Mouse (Mus musculus): ENCODE measurements around the gene Zfhx3.

The Zfhx3 gene

DNA sequence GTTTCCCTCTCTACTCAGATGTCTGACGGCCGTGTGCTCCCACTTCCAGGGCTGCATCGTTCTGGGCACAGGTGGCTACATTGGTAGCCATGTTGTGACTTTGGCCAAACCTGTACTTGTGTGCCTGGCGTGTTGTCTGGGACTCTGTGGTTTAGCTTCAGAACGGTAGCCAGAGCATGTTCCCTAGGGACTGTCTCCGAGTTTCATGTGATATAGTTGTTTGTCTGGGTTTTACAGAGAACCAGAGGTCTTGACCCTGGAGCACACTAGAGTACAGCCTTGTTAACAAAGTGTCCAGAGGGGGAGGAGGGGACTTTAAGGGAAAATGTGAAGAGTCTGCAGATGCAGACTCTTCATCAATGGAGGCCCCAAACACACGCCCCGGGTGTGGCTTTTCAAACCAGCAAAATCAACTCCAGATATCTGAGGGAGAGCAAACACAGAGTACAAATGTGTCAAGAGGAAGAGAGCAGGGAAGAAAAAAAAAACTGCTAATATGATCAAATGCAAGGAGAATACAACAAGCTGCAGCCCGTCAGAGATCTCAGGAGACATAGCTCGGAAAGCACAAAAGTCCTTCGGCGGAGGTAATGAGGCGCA is 650.6 kb downstream of the Zfhx3 start:
- DNase-seq (ENCODE audit: low spot score in 2 of 2), result no peak

DNA sequence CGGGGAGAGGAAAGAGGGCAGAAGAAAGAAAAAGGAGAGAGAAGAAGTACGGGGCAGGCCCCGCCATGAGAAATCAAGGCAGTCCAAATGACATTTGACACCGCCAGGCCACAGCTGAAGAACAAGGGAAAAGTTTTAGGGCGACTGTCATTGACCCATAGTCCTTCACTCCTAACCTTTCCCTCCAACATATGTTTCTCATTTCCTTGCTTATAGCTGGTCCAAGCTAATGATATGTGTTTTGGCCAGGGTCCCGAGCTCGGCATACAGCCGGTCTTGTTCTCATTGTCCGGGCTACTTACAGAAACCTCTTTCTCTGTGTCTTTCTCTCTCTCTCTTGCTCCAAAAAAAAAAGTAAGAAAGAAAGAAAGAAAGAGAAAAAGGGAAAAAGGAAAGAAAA is 651.4 kb downstream of the Zfhx3 start:
- no peak for DNase-seq (ENCODE audit: low spot score in 2 of 2)

DNA sequence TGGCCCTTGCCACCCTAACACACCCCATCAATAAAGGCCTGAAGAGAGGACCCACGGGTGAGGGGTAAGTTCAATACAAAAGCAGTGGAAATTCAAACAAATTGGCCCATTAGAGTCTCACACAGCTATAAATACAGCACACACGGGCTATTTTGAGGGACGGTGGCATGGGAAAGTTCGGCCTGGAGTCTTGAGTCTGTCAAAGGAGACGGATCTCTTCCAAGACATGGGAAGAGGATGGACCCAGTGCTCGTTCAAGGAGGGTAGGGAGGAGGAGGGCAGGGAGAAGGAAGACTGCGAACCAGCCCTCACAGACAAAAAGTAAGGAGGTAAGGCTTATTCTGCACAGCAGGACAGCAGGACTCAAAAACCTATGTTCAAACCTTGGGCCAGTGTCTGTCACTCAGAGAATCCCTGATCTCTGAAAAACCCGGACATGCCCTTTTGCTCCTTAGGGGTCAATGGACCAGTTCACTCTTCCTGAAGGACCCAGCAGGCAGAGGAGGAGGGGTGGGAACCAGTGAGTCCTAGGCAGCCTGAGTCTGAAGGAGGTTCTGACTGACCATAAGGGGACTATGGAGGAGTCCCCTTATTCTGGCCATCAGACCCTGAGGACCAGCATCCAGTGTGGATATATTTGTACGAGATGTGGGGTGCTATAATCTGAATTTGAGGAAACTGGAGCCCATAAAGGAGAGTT is 652.1 kb downstream of the Zfhx3 start:
- DNase-seq (ENCODE audit: low spot score in 2 of 2), result no peak

DNA sequence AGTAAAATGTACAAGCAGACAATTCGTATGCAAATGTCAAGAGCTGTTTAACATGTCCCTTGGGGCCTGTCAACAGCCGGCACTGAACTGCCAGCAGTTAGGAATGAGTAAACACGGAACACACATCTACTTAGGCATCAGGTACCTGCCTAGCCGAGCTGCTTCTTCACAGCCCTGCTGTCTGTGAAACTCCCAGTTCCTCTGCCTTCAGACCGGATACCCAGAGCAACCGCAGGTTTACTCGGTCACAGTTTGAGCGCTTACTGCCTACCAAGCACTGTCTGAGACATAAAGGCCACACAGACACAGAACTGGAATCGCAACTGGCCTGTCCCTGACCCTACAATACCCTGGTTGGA is 652.6 kb downstream of the Zfhx3 start:
- DNase-seq (ENCODE audit: low spot score in 2 of 2), result no peak

DNA sequence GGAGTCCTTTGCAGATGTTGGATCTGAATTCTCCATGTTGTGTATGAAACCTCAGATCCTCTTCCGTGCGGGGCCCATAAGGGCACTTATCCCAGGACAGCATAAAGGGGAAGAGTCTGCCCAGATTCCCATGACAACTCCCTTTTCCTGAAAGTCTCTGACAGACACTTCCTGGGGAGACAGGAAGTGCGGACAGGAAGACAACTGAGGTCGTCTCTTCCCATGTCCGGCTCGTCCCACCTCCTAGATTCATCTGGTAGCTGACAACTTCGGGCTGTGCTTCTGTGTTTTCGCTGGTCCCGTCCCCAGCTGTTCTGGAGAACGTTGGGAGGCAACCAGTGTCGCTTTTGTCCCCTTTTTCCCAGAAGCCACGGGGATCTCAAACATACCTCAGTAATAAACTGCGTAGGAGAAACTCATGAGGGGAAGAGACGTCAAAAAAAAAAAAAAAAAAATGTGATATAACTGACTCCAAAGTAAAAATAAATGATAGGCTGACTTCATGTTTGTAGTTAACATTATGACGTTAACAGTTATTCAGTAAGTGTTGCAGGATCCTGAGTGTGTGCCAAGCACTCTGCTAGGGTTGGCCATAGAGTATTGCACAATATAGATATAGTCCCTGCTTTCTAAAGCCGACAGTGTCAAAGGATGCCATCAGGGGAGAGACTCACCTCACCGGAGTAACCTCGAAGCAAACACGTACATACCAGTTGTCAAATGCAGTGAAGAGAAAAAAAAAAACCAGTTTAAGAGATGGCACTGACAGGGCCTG is 653.5 kb downstream of the Zfhx3 start:
- DNase-seq (ENCODE audit: low spot score in 2 of 2), result no peak

DNA sequence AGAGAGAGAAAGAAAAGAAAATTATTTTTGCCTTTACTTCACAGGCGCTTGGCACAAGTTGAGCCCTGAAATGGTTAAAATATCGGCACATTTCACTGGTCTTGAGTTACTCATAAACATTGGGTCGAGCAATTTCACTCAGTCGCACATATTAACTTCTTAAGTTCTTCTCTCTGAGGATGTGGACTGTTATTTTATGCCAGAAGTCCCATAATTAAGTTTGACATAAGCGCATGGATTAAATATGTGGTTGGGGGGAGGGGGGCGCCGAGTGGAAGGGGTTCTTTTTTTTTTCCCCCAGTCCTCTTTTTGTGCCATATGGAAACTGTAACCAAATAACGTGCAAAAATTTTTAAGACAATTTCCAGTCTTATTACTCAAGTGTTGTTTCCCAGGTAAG is 656.6 kb downstream of the Zfhx3 start:
- DNase-seq (ENCODE audit: low spot score in 2 of 2), result no peak

DNA sequence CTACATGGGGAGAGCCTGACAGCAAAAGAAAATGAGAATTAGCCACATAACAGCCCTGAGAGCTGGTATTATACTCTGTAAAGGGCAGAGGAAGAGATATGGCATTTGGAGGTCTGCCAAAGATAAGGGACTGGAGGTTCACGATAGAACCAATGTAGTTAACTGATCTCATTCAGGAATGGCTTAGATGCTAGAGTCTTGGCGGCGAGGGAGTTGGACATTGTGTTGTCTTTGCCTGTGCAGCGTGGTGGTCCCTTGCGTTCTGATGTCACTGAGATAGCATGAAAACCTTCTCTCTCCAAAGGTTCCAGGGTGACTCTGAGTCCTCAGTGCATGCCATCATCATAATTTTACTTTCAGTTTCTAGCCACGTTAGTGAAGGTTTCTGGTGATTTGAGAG is 657.1 kb downstream of the Zfhx3 start:
- DNase-seq (ENCODE audit: low spot score in 2 of 2), result no peak

DNA sequence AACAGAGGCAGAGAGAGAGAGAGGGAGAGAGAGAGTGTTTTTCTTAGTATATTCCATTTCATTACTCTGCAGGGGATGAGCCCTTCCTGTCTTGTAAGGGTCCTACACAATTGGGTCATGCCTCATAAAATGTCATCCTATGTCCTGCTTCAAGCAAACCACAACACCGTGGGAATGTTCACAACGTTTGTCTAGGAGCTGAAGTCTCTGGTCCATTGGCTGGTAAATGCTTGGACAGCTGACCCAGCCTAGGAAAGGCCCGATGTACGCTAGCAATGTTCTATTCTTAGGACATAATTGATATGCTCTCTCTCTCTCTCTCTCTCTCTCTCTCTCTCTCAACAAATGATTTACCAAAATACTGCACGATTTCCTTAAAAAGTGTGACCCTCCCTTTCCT is 666.2 kb downstream of the Zfhx3 start:
- no peak for DNase-seq (ENCODE audit: low spot score in 2 of 2)

DNA sequence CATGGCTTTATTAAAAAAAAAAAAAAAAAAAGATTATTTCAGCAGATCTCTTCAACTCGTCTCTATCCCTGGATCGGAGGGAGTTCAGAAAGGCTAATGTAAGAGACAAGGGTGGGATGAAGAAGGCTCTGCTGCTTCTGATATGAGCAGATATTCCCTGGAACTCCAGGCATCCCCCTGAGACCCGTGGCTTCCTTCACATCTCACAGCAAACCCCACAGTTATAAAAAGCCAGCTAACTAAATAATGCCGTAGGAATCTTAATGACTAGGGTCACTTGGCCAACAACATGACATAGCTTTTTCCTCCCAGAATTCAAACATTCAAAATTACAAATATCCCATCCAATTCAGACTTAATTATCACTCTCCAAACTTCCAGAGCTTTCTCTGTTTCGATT is 666.7 kb downstream of the Zfhx3 start:
- DNase-seq (ENCODE audit: low spot score in 2 of 2), result no peak

DNA sequence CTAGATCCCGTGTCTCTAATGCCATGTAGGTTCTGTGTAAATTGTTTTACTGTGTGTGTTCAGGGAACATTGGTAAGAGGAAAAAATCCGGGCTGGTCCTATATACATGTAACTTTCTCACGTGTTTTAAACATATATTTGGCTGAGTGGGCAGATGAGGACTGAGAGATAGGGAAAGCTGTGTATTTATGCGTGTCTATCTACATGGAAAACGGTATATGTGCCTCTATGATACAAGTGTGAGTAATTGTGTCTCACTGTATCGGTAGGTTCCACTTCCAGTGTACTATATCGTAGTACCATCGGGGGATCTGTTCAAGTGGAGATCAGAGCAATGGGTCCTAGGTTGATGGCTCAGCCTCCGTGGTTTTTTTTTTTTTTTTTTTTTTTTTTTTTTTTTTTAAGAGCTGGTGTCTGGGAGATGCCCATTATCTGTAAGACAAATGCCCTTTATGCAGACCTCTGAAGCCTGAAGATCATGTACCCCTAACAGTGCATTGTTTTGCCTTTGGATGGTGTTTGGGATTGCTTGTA is 668.8 kb downstream of the Zfhx3 start:
- DNase-seq (ENCODE audit: low spot score in 2 of 2), result no peak

DNA sequence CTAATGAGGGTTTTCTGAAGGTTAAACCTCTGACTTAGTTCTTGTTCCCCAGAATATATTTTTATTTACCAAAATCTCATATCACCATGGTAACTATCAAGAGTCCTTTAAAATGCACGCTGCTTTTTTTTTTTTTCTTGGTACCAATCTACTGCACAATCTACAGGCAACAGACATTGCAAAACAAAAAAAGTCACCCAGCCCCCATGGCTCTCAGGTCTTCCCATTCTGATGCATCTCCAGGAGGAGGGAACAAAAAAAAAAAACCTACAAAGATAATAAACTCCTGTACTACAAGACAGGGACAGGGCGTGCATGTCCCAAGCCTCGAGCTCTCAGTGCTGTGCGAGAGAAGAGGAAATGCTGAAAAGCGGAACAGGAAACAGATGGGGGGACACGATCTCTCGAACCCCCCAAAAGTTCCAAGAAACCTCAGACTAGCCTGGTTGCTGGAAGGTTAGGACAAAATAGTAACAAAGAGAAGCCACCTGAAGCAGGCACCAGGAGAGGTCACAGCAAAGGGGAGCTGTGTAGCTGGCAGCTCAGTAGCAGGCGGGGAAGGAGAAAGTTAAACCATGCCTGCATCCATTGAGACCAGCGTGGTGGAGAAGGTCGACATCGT is 669.5 kb downstream of the Zfhx3 start:
- DNase-seq (ENCODE audit: low spot score in 2 of 2), result no peak

DNA sequence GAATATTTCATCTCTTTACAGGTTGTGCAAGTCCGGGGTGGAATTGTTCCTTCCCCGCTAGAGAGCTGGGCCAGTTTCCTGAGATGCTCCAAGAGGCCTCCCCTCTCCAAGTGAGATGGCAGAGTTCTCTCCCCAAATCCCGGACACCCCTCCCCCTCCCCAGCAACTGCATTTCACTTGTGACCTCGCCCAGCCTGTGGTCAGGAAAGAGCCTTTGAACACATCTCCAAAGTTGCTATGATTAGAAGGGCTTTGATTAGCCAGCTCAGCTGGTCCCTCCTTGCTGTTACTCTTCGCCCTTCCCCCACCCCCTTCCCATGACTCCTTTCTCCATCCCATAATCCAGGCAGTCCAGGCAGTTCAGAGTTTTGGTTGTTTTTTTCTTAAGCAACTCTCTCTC is 670.4 kb downstream of the Zfhx3 start:
- DNase-seq (ENCODE audit: low spot score in 2 of 2), result no peak

DNA sequence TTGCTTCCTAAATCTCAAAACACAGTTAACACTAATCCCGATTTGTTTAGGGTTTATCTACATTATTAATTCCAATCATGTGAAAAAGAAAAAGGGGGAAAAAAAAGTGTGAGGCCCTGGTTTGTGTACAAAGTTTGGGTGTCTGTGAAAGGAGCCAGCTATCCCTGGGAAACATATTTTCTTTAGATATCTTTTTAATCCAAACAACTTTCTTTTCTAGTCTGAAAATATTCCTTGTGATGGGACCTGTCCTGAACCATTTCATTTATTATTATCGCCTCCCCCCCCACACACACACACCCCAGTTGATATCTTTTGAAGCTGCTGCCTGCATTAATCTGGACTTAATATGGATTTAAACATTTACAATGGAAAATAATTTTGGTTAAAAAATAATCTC is 670.8 kb downstream of the Zfhx3 start:
- DNase-seq (ENCODE audit: low spot score in 2 of 2), result no peak

DNA sequence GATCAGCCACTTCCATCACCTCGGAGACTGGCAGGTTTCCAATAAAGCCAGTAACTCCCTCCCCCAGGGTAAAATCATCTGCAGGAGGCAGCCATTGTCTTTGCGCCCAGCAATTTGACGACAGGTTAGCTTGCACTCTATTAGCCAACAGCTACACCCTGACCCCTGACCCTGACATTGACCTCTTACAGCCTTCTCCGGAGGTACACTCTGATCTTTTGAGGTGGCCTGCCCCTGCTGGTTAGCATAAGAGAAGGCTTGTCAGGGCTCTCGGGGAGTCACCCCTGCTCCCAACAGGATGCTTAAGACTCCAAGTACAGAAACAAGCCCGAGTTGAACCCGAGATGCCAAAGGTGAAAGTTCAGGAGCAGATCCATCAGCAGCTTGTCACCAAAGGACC is 678.9 kb downstream of the Zfhx3 start:
- DNase-seq (ENCODE audit: low spot score in 2 of 2), result no peak

DNA sequence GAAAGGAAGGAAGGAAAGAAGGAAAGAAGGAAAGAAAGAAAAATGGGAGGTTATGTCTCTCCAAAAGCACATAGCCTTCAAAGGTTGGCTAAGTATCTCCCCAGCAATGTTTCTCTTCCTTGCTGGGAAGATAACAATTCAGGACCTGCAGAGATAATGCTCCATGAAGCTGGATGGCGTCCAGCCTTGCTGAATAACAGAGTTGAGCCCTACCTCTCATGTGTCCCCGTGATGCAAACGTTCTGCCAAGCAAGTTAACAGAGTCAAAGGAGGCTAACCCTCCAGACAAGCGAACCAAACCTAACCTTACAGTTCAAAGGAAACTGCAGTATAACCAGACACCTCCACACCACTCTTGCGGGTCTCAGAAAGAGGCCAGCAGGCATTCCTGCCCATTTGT is 681.2 kb downstream of the Zfhx3 start:
- DNase-seq (ENCODE audit: low spot score in 2 of 2), result no peak

DNA sequence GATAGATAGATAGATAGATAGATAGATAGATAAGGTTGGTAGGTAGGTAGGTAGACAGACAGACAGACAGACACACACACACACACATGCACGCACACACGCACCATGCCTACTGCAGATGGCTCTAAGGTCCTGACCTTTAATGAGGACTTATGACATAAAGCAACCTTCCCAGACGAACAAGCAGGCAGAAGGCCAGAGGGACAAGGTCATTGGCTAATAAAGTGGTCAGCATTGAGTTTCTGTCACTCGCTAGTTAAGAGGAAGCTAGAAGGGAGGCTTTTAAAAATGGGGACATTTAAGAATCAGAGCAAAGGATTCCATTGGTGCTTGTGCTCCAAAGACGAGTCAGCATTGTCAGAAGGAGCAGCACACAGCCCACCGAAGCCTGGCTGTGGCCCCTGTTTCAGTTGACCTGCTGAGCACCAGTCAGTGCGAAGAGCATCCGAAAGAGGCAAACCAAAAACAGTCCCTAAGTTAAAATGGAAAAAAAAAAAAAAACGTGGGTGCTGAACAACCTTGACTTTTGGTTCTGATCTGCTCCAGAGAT is 683.2 kb downstream of the Zfhx3 start:
- no peak for DNase-seq (ENCODE audit: low spot score in 2 of 2)

DNA sequence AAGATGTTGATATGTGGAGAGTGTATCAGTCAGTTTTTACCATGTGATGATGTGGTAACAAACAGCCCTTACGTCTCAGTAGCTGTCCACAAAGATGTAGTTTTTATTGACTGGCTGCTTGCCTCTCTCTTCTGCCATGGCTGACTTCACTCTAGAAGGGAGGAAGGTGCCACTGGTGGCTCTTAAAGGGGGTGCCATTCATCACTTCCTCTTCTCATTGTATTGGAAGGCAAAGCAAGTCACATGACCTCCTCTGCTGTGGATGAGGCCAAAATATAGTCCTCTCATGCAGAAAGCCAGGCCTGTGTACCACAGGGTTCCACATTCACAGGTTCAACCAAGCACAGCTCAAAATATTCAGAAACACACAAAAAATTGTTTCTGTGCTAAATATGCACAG is 688.6 kb downstream of the Zfhx3 start:
- no peak for DNase-seq (ENCODE audit: low spot score in 2 of 2)

DNA sequence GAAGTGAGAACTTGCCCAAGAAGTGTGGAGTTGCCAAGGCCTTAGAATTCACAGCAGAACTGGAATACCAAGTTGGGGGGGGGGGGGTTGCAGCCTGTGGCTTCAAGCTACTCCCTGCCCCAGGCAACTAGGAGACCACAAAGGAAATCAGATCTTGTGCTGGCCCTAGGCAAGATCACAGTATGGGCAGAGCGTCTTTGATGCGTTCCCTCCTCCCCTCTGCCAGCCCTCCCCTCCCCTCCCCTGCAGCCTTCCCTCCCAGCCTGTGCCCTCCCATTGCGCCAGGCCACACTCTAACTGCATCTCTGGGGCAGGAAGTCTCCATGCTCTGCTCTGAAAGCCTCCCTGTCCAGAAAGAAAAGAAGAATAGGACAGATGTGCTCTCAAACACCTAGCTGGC is 691.8 kb downstream of the Zfhx3 start:
- no peak for DNase-seq (ENCODE audit: low spot score in 2 of 2)

DNA sequence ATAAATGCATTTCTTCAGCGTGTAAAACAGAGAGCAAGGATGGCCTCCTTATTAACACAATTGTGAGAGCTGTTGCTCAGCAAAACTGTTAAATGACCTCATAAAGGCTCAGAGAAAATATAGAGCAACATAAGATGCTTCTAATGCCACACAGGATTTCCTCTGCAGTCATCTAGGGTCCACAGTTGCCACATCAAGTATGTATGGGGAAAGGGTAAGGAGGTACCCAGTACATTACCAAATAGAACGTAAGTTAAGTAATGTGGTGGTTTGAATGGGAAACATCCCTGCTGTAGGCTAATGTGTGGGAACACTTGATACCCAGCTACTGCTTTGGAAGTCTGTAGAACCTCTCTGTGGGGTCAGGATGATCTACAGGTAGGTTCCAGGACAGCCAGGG is 695.4 kb downstream of the Zfhx3 start:
- DNase-seq (ENCODE audit: low spot score in 2 of 2), result no peak

DNA sequence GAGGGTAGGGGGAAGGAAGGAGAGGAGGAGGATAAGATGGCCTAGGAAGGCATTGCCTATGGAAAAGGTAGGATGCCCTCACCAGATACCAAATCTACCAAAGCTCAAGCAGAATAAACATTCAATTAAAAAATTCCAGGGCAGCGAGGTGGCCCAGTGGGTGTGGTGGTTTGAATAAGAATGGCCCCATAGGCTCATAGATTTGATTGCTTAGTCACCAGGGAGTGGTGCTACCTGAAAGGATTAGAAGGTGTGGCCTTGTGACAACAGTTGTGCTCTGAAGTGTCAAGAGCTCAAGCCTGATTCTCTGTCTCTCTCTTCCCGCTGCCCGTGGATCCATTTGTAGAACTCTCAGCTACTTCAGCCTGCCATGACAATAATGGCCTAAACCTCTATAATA is 703.2 kb downstream of the Zfhx3 start:
- no peak for DNase-seq (ENCODE audit: low spot score in 2 of 2)

DNA sequence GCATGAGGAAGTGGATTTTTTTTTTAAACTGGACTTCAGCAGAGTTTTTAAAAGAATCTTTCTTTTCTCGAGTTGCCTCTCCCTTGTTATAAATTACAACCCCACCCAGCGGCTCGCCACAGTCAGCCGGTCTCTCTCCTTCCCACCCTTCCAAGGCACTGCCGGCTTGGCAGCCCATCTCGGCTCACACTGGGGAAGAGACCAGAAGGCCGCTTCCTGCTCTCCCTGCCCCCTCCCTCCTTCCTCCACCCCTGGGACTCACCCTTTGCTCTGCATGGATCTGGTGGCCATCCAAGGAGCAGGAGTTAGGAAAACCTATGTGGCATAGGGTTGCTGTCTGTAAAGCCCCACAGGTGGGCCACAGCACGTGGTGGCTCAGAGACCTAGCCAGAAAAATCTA is 705.1 kb downstream of the Zfhx3 start:
- peak in 1 of 2 experiments; percentile 43 for DNase-seq (ENCODE audit: low spot score in 2 of 2)

DNA sequence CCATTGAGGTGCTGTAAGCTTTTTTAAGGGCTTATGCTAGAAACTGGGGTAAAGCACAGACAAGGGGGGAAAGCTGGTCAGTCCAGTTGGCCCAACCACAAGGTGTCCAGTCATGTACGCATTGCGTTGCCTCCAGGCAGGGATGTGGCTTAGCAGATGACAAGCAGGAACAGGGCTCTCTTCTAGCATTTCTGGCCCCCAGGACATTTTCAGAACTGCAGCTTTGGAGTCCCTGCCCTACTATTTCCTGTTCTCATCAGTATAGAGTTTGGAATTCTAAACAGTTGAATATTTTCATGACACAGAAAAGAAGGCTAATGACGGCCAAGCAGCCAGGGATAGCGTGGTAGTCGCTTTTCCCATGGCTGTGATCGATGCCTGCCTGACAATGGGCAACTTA is 706.5 kb downstream of the Zfhx3 start:
- DNase-seq (ENCODE audit: low spot score in 2 of 2), result no peak

All from urinary bladder, adult 18-20 months (tissue).